Mouse (Mus musculus) urinary bladder, postnatal 14 days (tissue): ENCODE measurements around the gene Gldc.

Source experiments
- DNase-seq: peaks from one replicate; pipeline ENCODE4 v3.0.0; 2021; ENCODE audit warnings: low spot score

The Gldc gene

DNA sequence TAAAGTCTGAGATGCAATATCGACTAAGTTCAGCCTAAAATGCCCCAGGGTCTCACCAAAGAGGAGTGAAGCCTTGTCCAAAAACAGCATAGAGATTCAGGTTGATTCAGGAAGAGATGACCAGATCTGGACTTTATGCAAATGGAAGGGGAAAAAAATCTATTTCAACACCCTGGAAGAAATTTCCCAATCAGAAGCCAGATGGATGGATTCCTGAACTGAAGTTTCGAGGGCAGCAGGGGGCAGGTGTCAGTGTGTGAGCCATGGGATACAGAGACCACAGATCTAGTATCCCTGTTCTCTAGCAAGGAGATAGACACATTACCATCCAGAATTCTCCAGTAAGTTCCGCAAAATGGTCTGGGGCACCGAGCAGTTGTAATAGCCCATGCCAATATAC is 17.0 kb downstream of the Gldc start:
- DNase-seq = no peak

- DNase-seq = no peak
Measured at GRCm38 (mm10) chr19:30157031-30157687, 18.1 kb downstream of the Gldc start.

DNA sequence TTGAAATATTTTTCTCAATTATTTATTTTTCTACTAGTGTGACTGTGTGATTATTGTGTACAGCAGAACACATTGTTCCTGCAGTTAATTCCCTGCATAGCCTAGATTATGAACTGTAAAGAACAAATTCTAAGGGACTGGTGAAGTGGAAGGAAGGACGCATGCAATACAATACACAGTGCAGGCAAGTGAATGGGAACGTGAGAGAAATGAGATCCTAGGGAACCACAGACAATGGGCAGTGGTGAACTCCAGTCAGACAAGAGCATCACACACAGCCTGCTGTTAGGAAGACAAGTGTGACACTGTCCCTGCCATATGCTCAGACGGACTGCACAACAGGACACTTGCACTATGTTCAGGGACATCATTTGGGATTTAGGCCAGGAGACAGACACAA is 21.5 kb downstream of the Gldc start:
- DNase-seq = no peak

DNA sequence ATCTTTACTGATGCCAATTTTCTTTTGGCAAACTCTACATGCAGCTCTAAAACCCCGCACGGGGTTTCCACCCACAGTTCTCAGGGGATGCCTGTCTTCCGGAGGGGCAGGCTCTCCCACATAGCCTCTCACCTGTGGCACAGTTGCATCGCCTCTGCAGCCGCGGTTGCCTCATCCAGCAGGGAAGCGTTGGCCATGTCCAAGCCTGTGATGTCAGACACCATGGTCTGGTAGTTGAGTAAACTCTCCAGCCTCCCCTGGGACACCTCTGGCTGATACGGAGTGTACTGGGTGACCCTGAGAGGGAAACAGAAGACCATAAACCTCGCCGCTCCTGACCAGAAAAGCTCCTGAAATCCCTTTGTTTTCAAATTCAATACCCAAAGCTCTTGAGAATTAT is 23.9 kb downstream of the Gldc start:
- DNase-seq = no peak

DNA sequence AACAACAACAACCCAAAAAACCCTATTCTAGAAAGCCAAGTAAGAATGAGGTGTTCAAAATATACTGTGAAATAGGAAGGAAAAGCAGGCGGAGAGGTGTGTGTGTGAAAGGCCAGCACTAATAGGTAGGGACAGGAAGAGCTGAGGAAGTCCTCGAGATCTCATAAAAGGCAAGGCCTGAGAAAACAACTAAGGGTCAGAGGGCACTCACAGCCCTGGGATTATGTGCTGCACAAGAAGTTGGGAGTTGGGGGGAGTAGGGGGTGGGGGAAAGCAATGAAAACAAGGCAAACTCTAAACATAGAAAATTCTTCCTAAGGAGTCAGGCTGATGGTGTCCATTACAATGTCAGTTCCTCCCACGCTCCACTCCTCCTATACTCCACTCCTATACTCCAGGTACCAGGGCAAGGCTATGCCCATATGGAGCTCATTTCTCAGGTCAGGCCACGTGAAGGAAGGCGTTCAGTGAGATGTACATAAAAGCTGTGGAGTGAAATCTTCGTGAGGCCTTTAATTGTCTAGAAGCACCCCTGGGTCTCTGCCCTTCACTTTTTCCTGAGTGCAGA is 25.9 kb downstream of the Gldc start:
- no peak for DNase-seq

GRCm38 (mm10) chr19:30147306-30147705 is 27.9 kb downstream of the Gldc start:
- no peak for DNase-seq

GRCm38 (mm10) chr19:30146761-30147160 is 28.5 kb downstream of the Gldc start:
- DNase-seq = no peak

DNA sequence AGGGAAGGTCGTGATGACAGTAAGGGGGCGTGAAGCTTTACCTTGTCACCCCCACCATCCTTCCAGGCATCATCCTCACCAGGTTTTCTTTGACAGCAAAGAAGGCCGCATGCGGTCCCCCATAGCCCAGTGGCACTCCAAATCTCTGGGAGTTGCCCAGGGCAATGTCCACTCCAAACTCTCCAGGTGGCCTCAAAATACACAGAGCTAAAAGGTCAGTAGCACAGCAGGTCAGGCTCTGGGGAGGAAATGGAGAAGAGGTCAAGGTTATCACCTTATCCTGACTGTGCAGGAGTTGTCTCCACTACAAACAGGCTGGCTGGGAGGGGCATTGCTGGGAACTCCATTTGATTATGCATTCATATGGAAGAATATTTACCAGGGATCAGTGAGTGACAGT is 30.1 kb downstream of the Gldc start:
- no peak for DNase-seq

GRCm38 (mm10) chr19:30136308-30136707 is 38.9 kb downstream of the Gldc start:
- no peak for DNase-seq

- no peak for DNase-seq
Measured at GRCm38 (mm10) chr19:30128177-30128576, 47.1 kb downstream of the Gldc start.

- DNase-seq = no peak
Measured at GRCm38 (mm10) chr19:30125670-30126059, 49.6 kb downstream of the Gldc start.

GRCm38 (mm10) chr19:30124999-30125669 is 50.1 kb downstream of the Gldc start:
- DNase-seq = peak; percentile 25

- DNase-seq = no peak
Measured at GRCm38 (mm10) chr19:30118344-30119312, 56.6 kb downstream of the Gldc start.

- no peak for DNase-seq
Measured at GRCm38 (mm10) chr19:30117775-30118174, 57.5 kb downstream of the Gldc start.

DNA sequence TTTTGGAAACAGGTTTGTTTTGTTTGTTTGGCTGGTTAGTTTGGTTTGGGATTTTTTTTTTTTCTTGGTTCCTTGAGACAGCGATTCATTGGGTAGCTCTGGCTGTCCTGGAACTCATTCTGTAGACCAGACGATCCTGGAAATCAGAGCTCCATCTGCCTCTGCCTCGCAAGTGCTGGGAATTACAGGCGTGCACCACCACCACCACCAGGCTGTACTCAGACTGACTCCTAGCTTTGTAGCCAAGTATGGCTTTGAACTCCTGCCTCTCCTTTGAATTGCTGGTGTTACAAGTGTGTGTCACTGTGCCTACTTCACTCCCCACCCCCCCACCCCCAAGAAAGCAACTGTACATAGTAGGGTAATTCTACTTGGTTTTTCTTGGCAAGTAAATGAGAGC is 58.0 kb downstream of the Gldc start:
- no peak for DNase-seq

- DNase-seq = no peak
Measured at GRCm38 (mm10) chr19:30115606-30116005, 59.6 kb downstream of the Gldc start.

DNA sequence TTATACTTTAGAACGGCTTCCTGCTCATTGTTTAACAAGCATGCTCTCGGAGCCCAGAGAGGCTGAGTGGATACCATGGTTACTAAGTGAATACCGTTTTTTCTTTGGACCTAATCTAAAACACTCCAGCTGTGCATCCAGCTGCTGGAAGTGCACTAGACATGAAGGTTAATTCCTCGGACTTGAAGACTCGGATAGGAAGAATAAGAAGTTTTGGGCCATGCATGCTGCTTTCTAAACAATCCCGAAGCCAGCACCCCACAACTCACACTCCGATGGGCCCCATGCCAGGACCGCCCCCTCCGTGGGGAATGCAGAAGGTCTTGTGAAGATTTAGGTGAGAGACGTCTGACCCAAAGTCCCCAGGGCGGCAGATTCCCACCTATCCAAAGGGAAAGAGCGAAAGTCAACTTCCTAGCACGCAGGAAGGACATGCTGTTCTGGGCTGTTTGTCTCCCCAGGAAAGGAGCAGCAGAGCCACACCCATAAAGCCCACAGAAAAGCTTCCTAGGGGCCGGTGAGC is 60.2 kb downstream of the Gldc start:
- DNase-seq = peak; percentile 16

DNA sequence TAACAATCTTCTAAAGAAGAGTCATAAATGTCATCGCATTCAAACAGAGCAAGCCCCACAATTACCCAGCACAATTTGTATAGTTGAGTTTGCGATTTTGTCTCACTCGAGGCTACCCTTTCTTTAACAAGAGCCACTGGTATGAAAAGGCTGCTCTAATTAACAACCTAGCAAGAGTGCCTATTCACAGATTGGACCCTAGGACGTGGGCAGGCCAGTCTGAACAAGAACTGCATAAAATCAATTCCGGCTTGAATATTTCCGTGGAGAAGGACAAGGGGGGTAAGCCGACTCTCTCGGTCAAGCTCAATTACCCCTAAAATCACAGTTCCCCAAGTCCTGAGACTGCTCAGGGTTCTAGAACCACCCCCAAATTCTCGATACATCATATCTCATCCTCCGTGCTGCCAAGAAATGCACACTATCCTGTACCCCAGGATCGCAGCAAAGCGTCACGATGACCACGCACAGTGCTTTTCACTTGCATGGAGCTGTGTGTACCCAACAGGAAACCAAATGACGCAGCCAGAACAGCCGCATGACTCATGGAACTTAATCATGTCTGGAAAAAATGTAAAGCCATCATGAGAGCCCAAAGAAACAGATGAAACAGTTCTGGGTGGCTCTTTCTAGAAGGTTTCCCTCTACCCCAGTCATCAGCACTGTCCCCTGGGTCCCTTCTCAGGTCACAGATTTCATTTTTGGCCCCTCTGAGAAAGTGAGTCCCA is 62.1 kb downstream of the Gldc start:
- no peak for DNase-seq

GRCm38 (mm10) chr19:30111421-30111820 is 63.8 kb downstream of the Gldc start:
- DNase-seq = no peak

DNA sequence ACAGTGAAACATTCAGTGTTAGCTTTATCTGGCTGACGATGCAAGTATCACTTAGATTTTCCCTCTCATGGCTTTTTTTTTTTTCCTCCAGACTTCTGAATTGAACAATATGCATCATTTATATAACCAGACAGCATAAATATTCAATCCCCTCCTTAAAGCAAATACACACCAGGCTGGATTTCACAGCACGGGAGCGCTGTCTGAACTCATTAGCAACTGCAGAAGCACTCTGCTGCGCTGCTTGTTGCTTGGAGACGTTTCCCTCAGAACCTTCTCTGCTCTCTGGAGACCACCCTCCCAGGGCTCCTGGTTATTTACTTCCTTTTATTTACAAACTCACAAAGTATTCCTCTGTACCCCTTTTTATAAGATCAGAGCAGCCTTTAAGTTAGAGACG is 66.1 kb downstream of the Gldc start:
- DNase-seq = no peak

DNA sequence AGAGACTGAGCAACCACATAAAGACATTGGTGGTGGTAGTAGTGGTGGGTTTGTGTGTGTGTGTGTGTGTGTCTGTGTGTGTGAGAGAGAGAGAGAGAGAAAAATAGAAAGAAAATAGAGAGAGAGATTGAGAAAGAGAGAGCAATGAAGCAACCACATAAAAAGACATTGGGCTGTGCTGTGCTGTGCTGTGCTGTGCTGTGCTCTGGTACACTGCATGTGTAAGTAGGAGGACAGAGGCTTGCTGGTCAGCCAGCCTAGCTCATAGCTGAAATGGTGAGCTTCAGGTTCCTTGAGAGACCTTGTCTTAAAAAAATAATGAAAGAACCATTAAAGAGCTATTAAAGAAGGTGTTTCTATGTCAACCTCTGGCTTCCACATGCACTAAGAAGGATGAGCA is 66.6 kb downstream of the Gldc start:
- DNase-seq = no peak
